Mouse (Mus musculus): Measurements from ENCODE around the gene Pramef8. TPM values are rescaled to one million over a fixed set of nuclear protein-coding genes. Genes with fewer than 3 reads are reported as not detected.

Gene Pramef8
- 19.1 and 20.0 TPM in 2 replicates for polyA plus RNA-seq (2015; fragmentation: Nextera tagmentation; extraction: Ambion mirVana)

GRCm38 (mm10) chr4:143412219-143413092, at the start of gene Pramef8:
Pramef8 (plus strand) TSS chr4:143412426.
- 0 out of 2 replicates have a peak, but pooled peaks cover 3% of the 10 kb centered on the region for H3K27me3 ChIP-seq
- peaks cover 35% of the 10 kb centered on the region for H3K36me3 ChIP-seq
- peak within 1 kb of the TSS; percentile 73 for H3K4me3 ChIP-seq (replicated peaks)
- no peaks in the 10 kb centered on the region; the same call in 1 of the 2 replicates for H3K9me3 ChIP-seq (replicated peaks)
- under 1% methylated on average over 50 of the region's 50 CpGs for WGBS
- H3K9ac ChIP-seq: peak within 1 kb of the TSS; percentile 53
- peak within 1 kb of the TSS; percentile 90 for H3K27ac ChIP-seq
- ATAC-seq (replicated peaks; ENCODE audit: low FRiP score): peak; percentile 94
- peaks cover 7% of the 10 kb centered on the region for H3K4me1 ChIP-seq
- H3K4me2 ChIP-seq: peak within 1 kb of the TSS; percentile 63

GRCm38 (mm10) chr4:143366415-143367041, 45.7 kb upstream of the Pramef8 start:
- Histone ChIP-seq H3K27me3 (no peaks in the 10 kb centered on the region), H3K9ac (no peak overlapping the region), H3K4me3 (replicated peaks) (no peak overlapping the region), H3K4me1 (no peaks in the 10 kb centered on the region), H3K4me2 (no peak overlapping the region), H3K9me3 (replicated peaks) (no peaks in the 10 kb centered on the region), H3K36me3 (no peaks in the 10 kb centered on the region), H3K27ac (no peak overlapping the region)
- 45% methylated on average over 15 of the region's 15 CpGs for WGBS
- ATAC-seq (replicated peaks; ENCODE audit: low FRiP score): no peak

GRCm38 (mm10) chr4:143379480-143379879, 32.7 kb upstream of the Pramef8 start:
- 0 out of 2 replicates have a peak, but pooled peaks cover 4% of the 10 kb centered on the region for H3K4me1 ChIP-seq
- H3K9ac ChIP-seq: no peak overlapping the region
- 31% methylated on average over 7 of the region's 7 CpGs for WGBS
- ATAC-seq (replicated peaks; ENCODE audit: low FRiP score): no peak
- no peaks in the 10 kb centered on the region for H3K36me3 ChIP-seq
- peaks cover 19% of the 10 kb centered on the region; the same call in 1 of the 2 replicates for H3K27me3 ChIP-seq
- H3K4me3 ChIP-seq (replicated peaks): no peak overlapping the region
- no peak overlapping the region for H3K27ac ChIP-seq
- no peaks in the 10 kb centered on the region for H3K9me3 ChIP-seq (replicated peaks)
- H3K4me2 ChIP-seq: no peak overlapping the region

GRCm38 (mm10) chr4:143379931-143380715, 32.1 kb upstream of the Pramef8 start:
- Histone ChIP-seq H3K27ac (no peak overlapping the region), H3K4me3 (replicated peaks) (no peak overlapping the region), H3K9me3 (replicated peaks) (no peaks in the 10 kb centered on the region), H3K27me3 (peaks cover 19% of the 10 kb centered on the region; the same call in 1 of the 2 replicates), H3K4me1 (0 out of 2 replicates have a peak, but pooled peaks cover 4% of the 10 kb centered on the region), H3K4me2 (no peak overlapping the region), H3K36me3 (no peaks in the 10 kb centered on the region), H3K9ac (no peak overlapping the region)
- ATAC-seq (replicated peaks; ENCODE audit: low FRiP score): no peak
- 26% methylated on average over 15 of the region's 15 CpGs for WGBS

GRCm38 (mm10) chr4:143380716-143381004, 31.6 kb upstream of the Pramef8 start:
- Histone ChIP-seq H3K4me1 (0 out of 2 replicates have a peak, but pooled peaks cover 4% of the 10 kb centered on the region), H3K9me3 (replicated peaks) (no peaks in the 10 kb centered on the region), H3K4me2 (no peak overlapping the region), H3K27me3 (peaks cover 19% of the 10 kb centered on the region; the same call in 1 of the 2 replicates), H3K4me3 (replicated peaks) (no peak overlapping the region), H3K9ac (no peak overlapping the region), H3K27ac (no peak overlapping the region), H3K36me3 (no peaks in the 10 kb centered on the region)
- ATAC-seq (replicated peaks; ENCODE audit: low FRiP score): no peak
- 0% methylated on average over 5 of the region's 5 CpGs for WGBS

- Histone ChIP-seq H3K4me3 (replicated peaks) (no peak overlapping the region), H3K4me2 (no peak overlapping the region), H3K4me1 (0 out of 2 replicates have a peak, but pooled peaks cover 4% of the 10 kb centered on the region), H3K9me3 (replicated peaks) (no peaks in the 10 kb centered on the region), H3K36me3 (no peaks in the 10 kb centered on the region), H3K9ac (no peak overlapping the region), H3K27me3 (peaks cover 19% of the 10 kb centered on the region; the same call in 1 of the 2 replicates), H3K27ac (no peak overlapping the region)
- WGBS: 74% methylated on average over 3 of the region's 3 CpGs
- no peak for ATAC-seq (replicated peaks; ENCODE audit: low FRiP score)
Measured at GRCm38 (mm10) chr4:143382163-143382562, 30.1 kb upstream of the Pramef8 start.

- no peak for ATAC-seq (replicated peaks; ENCODE audit: low FRiP score)
- Histone ChIP-seq H3K9me3 (replicated peaks) (no peaks in the 10 kb centered on the region), H3K4me2 (no peak overlapping the region), H3K4me1 (0 out of 2 replicates have a peak, but pooled peaks cover 4% of the 10 kb centered on the region), H3K36me3 (no peaks in the 10 kb centered on the region), H3K27me3 (peaks cover 14% of the 10 kb centered on the region; the same call in 1 of the 2 replicates), H3K9ac (no peak overlapping the region), H3K27ac (no peak overlapping the region), H3K4me3 (replicated peaks) (no peak overlapping the region)
- 43% methylated on average over 4 of the region's 4 CpGs for WGBS
Measured at GRCm38 (mm10) chr4:143383646-143384045, 28.6 kb upstream of the Pramef8 start.

GRCm38 (mm10) chr4:143388955-143389702, 23.1 kb upstream of the Pramef8 start:
- H3K4me3 ChIP-seq (replicated peaks): peak overlapping the region; percentile 46
- ATAC-seq (replicated peaks; ENCODE audit: low FRiP score): peak; percentile 85
- WGBS: 7% methylated on average over 40 of the region's 43 CpGs
- no peak overlapping the region for H3K27ac ChIP-seq
- no peaks in the 10 kb centered on the region for H3K27me3 ChIP-seq
- H3K4me2 ChIP-seq: peak overlapping the region; percentile 65
- no peaks in the 10 kb centered on the region for H3K9me3 ChIP-seq (replicated peaks)
- no peaks in the 10 kb centered on the region for H3K4me1 ChIP-seq
- peak overlapping the region; percentile 43 for H3K9ac ChIP-seq
- H3K36me3 ChIP-seq: no peaks in the 10 kb centered on the region

- Histone ChIP-seq H3K27me3 (no peaks in the 10 kb centered on the region), H3K9me3 (replicated peaks) (no peaks in the 10 kb centered on the region), H3K9ac (no peak within 1 kb of the TSS), H3K4me3 (replicated peaks) (no peak within 1 kb of the TSS), H3K36me3 (no peaks in the 10 kb centered on the region), H3K4me2 (no peak within 1 kb of the TSS), H3K27ac (no peak within 1 kb of the TSS), H3K4me1 (no peaks in the 10 kb centered on the region)
- WGBS: 80% methylated on average over 26 of the region's 26 CpGs
- no peak for ATAC-seq (replicated peaks; ENCODE audit: low FRiP score)
Measured at GRCm38 (mm10) chr4:143394181-143394580, 18.0 kb upstream of the Pramef8 start, which contains the start of gene Pramel1. Pramel1 (plus strand) TSS chr4:143394428.

- peaks cover 27% of the 10 kb centered on the region for H3K36me3 ChIP-seq
- H3K27me3 ChIP-seq: 0 out of 2 replicates have a peak, but pooled peaks cover 3% of the 10 kb centered on the region
- peaks cover 7% of the 10 kb centered on the region for H3K4me1 ChIP-seq
- H3K9me3 ChIP-seq (replicated peaks): no peaks in the 10 kb centered on the region; the same call in 1 of the 2 replicates
- ATAC-seq (replicated peaks; ENCODE audit: low FRiP score): peak; percentile 27
- H3K4me3 ChIP-seq (replicated peaks): peak overlapping the region; percentile 73
- 65% methylated on average over 5 of the region's 5 CpGs for WGBS
- peak overlapping the region; percentile 53 for H3K9ac ChIP-seq
- peak overlapping the region; percentile 63 for H3K4me2 ChIP-seq
- H3K27ac ChIP-seq: no peak overlapping the region
Measured at GRCm38 (mm10) chr4:143411566-143412218, 534 bp upstream of the Pramef8 start.

Data from kidney, embryonic 15.5 days (tissue).